Mouse (Mus musculus): Measurements from ENCODE around the gene H2-M10.4.
"Not testable (repeated sequence)": the region's sequence is repeated elsewhere in the genome, so short reads cannot be mapped to it uniquely, and the experiment has no call there.

H2-M10.4 gene

DNA sequence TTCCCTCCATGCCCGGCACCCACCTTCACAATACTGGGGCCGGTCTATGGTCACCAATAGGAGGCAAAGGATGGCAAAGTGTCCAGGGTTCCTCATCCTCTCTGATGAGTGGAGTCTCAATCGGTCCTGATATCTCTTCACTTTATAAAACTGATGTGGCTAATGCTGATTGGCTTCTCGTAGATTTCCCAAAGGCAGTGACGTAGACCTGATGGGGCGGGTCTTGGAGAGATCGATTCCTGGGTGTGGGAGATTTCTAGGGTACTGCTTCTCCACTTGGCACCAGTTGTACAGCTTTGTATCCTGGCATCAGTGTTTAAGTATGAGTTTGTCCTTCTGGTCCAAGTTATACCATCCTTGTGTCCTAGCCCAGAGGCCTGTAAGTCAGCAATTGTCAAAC is at the start of gene H2-M10.4:
H2-M10.4 (minus strand) TSS at position 101 of the 400 bp plus-strand sequence.
- no peak for DNase-seq

DNA sequence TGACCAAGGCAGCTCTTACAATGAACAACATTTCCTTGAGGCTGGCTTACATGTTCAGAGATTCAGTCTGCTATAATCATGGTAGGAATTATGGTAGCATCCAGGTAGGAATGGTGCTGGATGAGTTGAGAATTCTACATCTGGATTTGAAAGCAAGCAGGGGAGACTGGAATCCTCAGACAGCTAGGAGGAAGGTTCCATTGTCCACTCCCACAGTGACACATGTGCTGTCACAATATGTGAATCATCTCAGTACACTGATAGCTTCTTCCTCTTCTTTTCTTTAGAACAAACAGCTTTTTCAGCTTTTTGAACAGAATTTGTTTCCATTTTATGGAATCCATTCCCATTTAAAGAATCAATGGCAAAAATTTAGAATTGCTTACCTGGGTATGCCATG is 41.8 kb upstream of the H2-M10.4 start:
- DNase-seq: no peak

DNA sequence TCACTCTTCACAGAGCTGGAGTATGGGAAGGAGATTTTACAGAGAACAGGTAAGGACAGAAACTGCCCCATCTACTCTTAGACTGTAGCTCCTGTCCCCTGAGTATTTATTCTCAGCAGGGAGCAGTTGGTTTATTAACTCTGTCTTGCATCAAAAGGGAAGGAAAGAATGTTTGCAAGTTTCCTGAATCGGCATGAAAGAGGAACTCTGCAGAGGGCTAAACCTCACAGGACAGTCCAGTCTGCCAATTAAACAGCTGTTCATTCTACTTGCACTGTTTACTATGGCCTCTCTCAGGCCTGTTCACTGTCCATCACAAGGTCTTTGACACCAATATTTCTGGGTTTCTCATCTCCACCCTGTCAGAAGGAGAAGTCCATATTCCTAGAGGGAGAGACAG is 38.3 kb upstream of the H2-M10.4 start:
- DNase-seq: no peak

DNA sequence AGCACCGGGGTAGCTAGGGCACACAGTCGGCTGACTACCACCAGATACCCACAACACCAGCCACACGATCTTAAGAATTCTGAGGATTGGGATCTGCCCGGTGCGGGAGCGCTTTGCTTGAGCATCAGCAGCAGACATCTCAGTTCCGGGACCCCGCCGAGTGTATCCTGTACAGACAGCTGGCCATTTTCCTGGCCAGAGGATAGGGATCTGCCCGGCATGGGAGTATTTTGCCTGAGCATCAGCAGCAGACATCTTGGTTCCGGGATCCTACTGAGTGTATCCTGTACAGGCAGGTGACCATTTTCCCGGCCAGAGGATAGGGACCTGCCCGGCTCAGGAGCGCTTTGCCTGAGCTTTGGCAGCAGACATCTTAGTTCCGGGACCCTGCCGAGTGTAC is 26.0 kb upstream of the H2-M10.4 start:
- DNase-seq: not testable (repeated sequence)

DNA sequence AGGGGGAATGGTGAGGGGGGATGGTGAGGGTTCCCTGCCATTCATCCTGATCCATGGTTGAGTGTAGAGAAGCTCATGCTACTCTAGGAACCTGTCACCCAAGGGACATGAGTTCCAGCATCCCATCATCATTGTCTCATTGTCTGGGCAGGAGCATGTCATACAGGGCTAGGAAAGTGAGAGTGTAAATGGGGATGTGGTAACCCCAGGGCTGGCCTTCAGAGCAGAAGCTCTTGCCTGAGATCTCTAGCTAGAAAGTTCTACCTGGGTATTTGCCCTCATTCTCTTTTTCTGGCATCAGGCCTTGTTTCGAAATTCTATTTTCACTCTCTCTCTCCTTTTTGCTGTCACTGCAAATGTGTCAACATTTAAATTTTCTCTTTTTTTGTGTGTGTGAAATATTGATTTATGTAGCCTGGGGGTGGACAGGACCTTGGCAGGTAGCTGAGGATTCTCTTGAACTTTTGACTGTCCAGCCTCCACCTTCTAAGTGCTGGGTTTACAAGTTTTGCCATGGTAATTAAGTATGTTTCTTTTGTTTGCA is 24.6 kb upstream of the H2-M10.4 start:
- DNase-seq: no peak

DNA sequence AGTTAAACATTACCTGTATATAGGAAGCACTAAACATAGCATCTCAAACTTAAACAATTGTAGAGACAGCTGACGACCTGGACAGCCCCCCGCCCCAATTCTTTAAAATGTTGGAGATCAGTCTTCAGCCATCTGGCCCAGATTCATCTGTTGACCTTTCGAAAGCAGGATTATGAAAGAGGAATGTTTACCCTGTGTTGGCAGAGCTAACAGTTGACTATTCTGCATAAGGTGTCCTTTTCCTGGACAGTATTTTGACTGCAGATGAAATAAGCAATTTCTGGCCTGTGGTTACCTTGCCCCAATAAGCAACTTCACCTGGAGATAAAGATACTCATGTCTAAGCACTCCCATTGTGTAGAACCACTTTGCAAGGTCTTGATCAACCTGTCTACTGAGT is 21.7 kb upstream of the H2-M10.4 start:
- DNase-seq: no peak

DNA sequence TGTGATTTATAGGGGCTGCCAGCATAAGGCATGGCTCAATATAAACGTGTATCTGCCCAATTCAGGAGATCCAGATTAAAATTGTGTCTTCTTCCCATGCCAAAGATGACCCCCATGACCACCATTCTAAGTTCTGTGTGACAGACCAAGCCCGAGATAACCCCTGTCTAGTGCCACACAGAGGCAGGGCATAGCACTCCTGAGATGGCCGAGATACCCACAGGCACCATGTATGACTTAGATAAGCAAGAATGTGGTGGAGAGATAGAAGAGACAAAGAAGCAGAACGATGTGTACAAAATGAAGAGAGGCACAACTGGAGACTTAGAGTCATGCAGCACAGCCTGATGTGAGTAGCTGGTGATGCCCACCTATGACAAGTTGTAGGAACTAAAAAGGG is 5.9 kb downstream of the H2-M10.4 start:
- no peak for DNase-seq

DNA sequence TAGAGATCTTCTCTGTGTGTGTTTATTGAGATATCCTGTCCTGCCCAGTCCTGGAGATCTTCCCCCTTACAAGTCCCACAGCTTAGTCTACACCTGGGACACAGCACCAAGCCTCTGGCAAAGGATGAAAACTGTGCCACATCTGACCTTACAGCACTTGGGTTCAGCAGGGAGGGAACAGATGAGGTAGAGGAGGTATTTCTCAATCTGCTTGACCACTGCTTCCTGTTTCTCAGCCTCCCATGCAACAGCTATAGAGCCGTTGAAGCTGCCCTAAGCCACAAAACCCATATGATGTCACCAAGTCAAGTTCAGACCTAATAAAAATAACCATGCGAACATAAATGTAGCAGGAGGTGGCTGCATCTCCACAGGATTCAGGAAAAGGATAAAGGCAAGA is 30.7 kb downstream of the H2-M10.4 start:
- peak; percentile 3 for DNase-seq

DNA sequence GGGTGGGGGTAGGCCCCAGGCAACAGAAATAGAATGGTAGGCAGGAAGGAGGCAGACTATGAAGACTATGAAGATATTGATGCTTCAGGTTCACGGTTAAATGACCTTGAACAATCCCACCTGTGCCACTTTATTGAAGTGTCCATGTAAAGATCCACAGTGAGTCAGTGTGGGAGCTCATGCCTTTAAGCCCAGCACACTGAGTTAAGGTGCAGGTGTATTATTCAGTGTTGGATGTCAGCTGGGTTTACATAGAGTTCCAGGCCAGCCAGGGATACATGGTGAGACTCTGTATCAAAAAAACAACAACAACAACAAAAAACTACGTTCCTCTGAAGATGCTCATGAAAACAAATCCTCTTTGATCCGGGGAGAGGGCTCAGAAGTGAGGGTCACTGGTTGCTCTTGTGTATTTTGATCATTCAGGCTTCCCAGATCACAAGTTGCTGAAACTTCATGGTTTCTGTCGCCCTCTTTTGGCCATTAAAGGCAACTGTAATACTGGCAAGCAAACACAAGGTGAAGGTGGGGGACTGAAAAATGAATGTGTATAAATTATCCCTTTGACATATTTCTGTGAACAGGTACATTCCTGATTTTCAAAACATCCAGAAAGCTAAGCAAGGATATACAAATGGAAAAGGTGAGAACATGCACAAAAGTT is 43.9 kb downstream of the H2-M10.4 start:
- no peak for DNase-seq

DNA sequence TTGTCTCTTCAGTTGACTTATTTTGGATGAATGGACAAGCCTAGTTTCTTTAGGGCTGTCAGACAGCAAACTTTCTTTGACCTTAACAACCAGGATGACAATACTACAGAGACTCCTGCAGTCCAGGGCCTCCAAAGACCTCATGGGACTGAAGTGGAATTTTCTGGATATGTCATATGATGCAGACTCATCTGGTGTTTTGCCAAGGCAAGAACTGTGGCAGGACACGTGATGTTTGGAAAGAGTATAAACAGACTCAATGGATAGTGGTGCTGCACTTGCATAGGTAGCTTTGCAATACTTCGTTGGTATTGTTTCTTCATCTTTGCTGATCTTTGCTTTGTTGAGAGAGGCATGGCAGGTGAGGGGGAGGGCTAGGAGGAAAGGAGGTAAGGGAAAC is 44.7 kb downstream of the H2-M10.4 start:
- DNase-seq: no peak

DNA sequence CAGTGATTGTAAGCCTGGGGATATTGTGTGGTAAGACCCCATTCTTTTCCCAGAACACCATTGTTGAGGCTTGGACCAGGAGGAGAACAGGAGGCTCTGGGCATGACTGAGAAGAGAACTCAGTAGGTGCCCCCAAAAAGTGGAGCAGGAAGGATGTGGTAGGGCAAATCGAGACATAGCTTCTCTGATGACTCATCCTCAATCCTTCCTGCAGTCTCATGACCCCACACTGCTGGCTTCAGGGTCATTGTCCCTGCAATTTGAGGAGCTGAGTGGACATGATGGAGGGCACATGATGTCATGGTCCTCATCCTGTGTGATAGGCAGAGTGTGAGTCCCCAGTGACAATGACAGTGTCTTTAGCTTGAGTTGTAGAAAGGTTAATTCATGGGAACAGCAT is 46.7 kb downstream of the H2-M10.4 start:
- no peak for DNase-seq

DNA sequence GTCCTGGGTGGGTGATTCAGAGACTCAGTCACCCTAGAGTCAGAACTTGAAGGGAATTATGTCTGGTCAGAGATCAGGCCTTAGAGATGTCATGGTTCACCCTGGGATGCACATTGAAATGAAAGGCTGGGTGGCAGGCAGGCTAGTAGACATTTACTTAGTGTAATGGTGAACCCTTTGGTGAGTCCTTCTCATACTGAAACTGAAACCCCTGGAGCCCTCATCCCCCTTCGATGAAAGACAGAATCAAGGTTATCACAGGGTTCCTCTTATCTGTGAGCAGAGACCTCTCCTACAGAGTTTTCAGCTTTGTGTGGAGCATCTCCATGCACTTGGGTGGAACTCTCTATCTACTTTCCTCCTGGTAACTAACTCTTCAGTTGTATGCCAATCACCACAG is 47.8 kb downstream of the H2-M10.4 start:
- no peak for DNase-seq

Data from layer of hippocampus, adult 9-11 months (tissue).